Mouse (Mus musculus) brain, embryonic 14.5 days (tissue): ENCODE data around the gene Atp6v0e.

ENCODE experiments used
- CTCF ChIP-seq: fragments of 200-500 bp; IDR thresholded peaks from 2 replicates; pipeline ENCODE4 v1.5.1; 2012; ENCODE audit warnings: inconsistent platforms, mild to moderate bottlenecking, moderate library complexity, borderline replicate concordance; ENCODE audit not compliant: insufficient read depth, insufficient read length; ENCODE audit errors: extremely low read depth
- POLR2A ChIP-seq: fragments of 200-500 bp; IDR thresholded peaks from 2 replicates; pipeline ENCODE4 v1.6.1; 2012; ENCODE audit warnings: mild to moderate bottlenecking, inconsistent platforms, borderline replicate concordance; ENCODE audit not compliant: poor library complexity, insufficient read depth, insufficient read length, severe bottlenecking; ENCODE audit errors: extremely low read depth

DNA sequence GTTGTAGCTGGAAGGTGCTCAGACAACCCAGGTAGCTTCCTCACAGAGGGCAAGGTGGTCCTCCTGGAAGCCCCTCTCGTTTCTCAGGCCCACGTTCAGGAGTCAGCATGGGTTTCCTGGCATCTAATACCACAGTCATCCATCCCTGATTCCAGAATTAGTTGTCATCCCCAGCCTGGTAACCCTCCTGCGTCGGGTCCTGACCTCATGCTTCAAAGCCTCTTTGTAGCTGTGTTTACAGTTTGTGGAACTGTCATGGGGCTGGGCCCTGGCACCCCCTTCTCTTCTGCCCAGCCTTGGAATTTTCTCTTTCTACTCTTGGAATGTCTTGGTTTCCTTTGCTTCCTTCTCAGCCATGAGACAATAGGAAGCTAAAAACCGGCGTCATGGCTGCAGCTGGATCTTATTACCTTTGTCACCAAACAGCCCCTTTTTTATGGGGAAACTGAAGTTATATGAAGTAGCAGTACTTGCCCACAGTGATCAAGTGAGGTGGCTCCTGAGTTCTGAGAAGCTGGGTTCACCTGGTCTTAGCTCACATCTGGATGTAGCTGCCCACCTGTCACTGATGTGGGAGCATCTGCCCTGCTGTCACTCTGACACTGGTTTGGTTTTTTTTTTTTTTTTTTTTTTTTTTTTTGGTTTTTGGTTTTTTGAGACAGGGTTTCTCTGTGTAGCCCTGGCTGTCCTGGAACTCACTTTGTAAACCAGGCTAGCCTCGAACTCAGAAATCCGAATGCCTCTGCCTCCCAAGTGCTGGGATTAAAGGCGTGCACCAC lies 48.1 kb upstream of the Atp6v0e start:
- TF ChIP-seq CTCF (no peak), POLR2A (no peak)
